Mouse (Mus musculus): ENCODE results near the gene Gdf10.

Gdf10 gene

GRCm38 (mm10) chr14:33923168-33924070, at the start of gene Gdf10:
TSS of gene Gdf10 (plus strand) at chr14:33923587.
- peak; percentile 74 for DNase-seq

GRCm38 (mm10) chr14:33878826-33879225, 44.6 kb upstream of the Gdf10 start:
- no peak for DNase-seq

GRCm38 (mm10) chr14:33880236-33880635, 43.2 kb upstream of the Gdf10 start:
- DNase-seq, result no peak

- DNase-seq, result no peak
Observed at GRCm38 (mm10) chr14:33881471-33881870, 41.9 kb upstream of the Gdf10 start.

GRCm38 (mm10) chr14:33883046-33883445, 40.3 kb upstream of the Gdf10 start:
- DNase-seq, result no peak

GRCm38 (mm10) chr14:33885466-33885865, 37.9 kb upstream of the Gdf10 start:
- no peak for DNase-seq

- DNase-seq, result peak; percentile 19
Observed at GRCm38 (mm10) chr14:33888387-33889035, 34.9 kb upstream of the Gdf10 start.

- no peak for DNase-seq
Observed at GRCm38 (mm10) chr14:33889971-33890370, 33.4 kb upstream of the Gdf10 start.

- no peak for DNase-seq
Observed at GRCm38 (mm10) chr14:33891507-33891906, 31.9 kb upstream of the Gdf10 start.

GRCm38 (mm10) chr14:33895777-33896176, 27.6 kb upstream of the Gdf10 start:
- no peak for DNase-seq

- DNase-seq, result peak; percentile 48
Observed at GRCm38 (mm10) chr14:33896628-33897300, 26.6 kb upstream of the Gdf10 start.

GRCm38 (mm10) chr14:33902783-33903182, 20.6 kb upstream of the Gdf10 start:
- DNase-seq, result no peak

GRCm38 (mm10) chr14:33903199-33903598, 20.2 kb upstream of the Gdf10 start:
- no peak for DNase-seq

GRCm38 (mm10) chr14:33904851-33905250, 18.5 kb upstream of the Gdf10 start:
- DNase-seq, result no peak

GRCm38 (mm10) chr14:33913727-33914126, 9.7 kb upstream of the Gdf10 start:
- peak; percentile 59 for DNase-seq

GRCm38 (mm10) chr14:33914206-33914605, 9.2 kb upstream of the Gdf10 start:
- DNase-seq, result no peak

GRCm38 (mm10) chr14:33920727-33921559, 2.4 kb upstream of the Gdf10 start:
- DNase-seq, result peak; percentile 53

GRCm38 (mm10) chr14:33922771-33923167, 618 bp upstream of the Gdf10 start:
- no peak for DNase-seq

- DNase-seq, result no peak
Observed at GRCm38 (mm10) chr14:33931853-33932252, 8.5 kb downstream of the Gdf10 start.

GRCm38 (mm10) chr14:33932935-33933703, 9.7 kb downstream of the Gdf10 start:
- peak; percentile 77 for DNase-seq

GRCm38 (mm10) chr14:33933778-33934317, 10.5 kb downstream of the Gdf10 start:
- DNase-seq, result peak; percentile 71

Data from retina, postnatal 1 day (tissue).